Mouse (Mus musculus): Measurements from ENCODE around the gene Fzd2. TPM values are rescaled to one million over a fixed set of nuclear protein-coding genes. Genes with fewer than 3 reads are reported as not detected.

Fzd2 gene
- total RNA-seq, 2 experiments from 2014 or later = not detected

DNA sequence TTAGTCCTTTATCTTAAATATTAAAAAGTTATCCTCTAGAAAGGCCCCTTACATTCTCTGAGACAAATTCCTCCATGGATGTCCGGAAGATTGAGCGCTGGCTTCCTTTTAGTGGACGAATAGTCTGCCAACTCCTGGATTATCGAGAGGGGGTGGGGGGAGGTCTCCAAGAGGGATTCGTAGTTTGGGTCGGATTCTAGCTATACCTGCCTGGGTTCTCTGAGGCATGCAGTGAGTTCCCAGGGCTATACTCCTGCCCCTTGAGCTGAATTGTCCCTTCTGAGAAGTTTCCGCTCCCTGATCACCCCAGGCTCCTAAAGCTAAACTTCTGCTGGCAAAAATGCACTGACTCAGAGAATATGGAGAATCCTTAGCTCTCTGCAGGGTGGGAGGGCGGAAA, 5.3 kb downstream of the Fzd2 start:
- ATAC-seq (replicated peaks; ENCODE audit: low FRiP score, poor library complexity, severe bottlenecking) = no peak

DNA sequence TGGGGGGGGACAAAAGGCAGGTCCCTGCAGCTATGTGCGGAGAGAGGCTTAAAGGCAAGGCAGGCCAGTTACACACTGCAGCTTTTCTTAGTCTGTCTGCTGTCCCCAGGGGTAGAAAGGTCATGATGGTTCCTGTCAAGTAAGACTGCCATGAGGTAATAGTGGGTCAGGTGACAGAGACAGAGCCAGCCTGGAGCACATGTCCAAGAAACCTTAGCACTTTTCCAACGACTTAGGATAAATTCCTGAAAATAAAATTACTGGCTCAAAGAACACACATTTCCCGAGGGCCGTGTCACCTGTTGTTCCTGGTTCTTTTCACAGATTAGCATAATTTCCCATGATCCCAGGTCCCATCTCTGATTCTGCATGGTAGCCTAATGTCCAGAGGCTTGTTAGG, 6.1 kb downstream of the Fzd2 start:
- ATAC-seq (replicated peaks; ENCODE audit: low FRiP score, poor library complexity, severe bottlenecking) = no peak

DNA sequence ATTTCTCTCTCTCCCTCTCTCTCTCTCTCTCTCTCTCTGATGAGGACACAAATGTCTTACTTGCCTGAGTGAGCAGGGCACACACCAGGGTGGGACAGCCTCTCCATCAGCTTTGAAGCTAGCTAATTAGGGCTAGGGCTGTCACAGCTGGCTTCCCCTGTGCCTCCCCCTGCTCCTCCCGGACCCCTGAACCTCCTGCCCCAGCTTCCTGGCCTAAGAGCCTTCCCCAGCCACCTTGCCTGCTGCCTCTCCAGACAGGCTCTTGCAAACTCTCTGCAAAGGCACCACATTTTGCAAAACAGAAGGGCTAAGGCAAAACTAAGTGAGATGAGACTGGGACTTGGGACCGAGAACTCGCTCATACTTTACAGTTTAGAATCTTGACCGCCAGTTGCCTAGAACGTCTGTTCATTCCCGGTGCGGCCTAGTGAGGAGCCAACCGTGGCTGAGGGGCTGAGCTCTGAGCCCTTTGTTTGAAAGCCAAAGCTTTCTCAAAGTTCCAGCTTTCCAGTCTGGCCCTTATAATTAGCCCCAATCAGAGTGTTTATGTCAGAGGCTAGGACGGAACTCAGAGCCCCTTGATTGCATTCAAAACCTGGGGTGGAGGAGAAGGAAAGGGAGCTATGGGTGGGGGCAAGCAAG, 6.6 kb downstream of the Fzd2 start:
- ATAC-seq (replicated peaks; ENCODE audit: low FRiP score, poor library complexity, severe bottlenecking) = no peak

DNA sequence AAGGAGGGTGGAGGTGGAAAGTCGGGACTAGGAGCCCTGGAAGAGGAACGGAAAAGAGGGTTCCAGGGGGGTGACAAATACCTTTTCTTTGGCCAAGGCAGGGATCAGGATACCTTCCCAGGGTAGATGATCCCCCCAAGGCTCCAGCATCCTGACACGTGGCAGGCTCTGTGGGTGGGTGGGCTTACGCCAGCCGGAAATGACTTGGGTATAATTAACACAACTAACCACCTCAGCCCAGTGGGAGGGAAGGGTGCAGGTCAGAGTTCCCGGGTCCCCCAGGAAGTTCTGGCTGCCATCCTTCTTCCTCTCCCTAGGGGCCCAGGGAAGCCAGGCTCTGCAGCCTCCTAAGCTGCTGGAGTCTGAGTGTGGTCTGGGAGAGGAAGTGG, 7.1 kb downstream of the Fzd2 start:
- no peak for ATAC-seq (replicated peaks; ENCODE audit: low FRiP score, poor library complexity, severe bottlenecking)

DNA sequence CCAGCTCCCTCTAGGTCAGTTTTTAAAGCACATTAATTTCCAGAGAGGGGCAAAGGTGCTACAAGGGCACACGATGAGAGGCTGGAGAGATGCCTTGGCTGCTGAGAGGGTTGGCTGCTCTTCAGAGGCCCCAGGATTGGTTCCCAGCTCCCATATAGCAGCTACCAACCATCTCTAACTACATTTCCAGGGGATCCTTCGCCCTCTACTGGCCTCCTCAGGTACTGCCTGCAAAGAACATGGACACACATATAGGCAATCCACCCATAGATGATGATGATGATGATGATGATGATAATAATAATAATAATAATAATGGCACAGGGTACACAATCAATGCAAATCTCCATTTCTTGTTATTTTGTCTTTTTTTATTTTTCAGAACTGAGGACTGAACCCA, 15.3 kb downstream of the Fzd2 start:
- no peak for ATAC-seq (replicated peaks; ENCODE audit: low FRiP score, poor library complexity, severe bottlenecking)

DNA sequence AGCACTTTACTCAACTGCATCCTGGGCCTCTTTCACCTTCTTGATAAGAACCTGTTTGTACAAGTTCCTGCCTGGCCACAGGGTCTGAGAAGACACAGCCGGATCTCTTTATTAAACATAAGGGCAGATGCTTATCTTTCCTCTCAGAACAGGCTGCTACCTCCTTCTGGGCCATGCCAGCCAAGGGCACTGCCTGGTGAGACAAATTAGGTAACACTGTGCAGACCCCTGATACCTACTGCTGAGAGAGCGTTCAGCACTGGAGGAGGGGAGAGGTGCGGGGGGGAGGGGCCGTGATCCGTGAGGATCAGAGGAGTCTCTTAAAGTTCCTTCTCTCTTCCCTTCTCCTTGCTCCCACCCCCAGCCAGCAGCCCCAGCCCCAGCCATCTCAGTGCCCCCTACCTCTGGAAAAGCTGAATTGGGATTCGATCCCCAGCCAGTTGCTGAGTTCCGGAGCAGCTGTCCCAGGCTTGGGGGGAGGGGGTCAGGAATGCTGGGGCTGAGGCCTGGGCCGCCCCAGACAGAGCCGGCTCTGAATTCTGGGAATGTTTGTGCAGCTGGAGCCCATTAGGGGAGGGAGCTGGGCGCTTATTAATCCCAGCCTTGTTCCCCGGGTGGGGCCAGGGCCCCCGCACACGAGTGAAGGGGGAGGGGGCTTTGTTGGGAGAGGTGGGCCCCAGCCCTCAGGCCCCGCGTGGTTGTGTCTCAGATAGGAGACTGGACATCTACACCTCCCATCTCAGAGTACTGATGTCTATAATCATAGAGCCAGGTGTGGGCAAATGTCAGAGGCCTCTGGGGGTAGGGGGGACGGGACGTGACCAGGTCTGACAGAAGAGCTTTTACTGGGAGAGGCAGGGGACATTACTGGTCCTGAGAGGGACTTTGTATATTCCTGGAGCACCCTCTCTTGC, 19.9 kb downstream of the Fzd2 start:
- ATAC-seq (replicated peaks; ENCODE audit: low FRiP score, poor library complexity, severe bottlenecking) = no peak

DNA sequence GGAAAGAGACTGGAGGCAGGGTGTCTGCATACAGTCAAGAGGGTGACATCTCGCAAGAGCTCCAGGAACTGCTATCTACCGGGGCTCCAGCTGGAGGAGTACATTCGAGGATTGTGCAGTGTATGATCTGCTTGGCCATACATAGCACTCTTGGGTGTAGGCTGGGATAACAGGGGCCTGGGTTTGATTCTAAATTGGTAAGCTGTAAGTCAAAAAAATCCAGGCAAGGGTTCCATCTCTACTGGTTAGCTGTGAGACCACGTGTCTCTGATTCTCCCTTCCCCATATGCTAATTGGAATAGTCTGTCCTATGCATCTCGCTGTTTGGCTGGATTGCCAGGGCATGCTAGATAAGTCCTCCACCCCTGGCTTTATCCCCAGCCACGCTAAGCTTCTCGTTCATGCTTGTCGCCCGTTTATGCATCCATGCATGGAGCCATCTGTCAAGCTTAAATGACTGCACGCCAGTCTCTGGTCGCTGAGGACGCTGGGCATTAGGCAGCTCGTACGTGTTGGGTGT, 20.8 kb downstream of the Fzd2 start:
- ATAC-seq (replicated peaks; ENCODE audit: low FRiP score, poor library complexity, severe bottlenecking) = no peak

DNA sequence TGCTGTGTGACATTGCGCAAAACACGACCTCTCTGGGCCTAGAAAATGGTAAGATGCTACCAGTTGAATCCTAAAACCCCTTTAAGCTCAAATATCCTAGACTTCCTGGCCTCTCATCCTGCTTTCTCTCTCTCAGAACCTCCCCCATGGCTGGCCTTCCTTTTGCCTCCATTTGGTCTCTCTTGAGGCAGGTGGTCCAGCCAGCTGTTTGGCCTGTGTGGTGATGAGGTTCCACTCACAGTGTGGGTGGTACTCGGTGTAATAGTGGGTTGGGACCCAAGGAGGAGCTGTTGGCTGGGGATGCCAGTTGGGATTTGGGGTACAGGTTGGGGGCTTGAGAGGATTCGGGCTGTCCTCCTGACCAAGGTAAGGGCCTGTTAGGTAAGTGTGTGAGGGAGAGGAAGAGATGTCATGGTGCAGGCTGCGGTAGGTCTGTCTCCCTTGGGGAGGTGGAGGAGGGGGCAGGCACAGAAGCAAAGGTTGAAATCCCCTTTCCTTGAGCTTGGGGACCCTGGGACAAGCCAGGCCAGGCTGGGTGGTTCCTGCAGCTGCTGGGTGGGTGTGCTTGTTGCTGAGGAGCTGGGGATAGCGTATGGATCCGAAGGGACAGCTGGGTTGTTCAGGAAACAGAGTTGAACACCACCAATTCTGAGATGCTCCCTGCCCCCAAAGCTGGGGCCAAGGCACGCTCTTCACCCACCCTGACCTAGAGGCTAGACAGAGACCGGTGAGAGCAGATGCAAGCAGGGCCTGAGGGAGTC, 23.2 kb downstream of the Fzd2 start:
- ATAC-seq (replicated peaks; ENCODE audit: low FRiP score, poor library complexity, severe bottlenecking) = no peak

DNA sequence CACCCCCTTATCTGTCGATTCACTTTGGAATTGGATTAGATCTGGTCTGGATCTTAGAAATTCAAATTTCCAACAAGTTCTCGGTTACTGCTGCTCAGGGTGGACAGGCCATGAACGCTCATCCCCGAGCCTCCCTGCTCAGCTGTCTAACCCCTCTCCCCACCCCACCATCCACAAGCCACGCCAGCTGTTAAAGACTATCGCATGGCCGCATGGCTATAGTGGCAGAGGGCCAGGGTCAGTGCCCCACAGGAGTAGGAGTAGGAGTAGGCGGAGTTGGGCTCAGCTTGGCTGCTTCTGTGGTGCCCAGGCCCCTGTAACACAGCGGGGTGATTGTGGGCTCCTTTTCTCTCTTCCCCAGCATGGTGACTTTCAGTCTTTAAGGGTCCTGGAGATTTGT, 24.3 kb downstream of the Fzd2 start:
- ATAC-seq (replicated peaks; ENCODE audit: low FRiP score, poor library complexity, severe bottlenecking) = no peak

DNA sequence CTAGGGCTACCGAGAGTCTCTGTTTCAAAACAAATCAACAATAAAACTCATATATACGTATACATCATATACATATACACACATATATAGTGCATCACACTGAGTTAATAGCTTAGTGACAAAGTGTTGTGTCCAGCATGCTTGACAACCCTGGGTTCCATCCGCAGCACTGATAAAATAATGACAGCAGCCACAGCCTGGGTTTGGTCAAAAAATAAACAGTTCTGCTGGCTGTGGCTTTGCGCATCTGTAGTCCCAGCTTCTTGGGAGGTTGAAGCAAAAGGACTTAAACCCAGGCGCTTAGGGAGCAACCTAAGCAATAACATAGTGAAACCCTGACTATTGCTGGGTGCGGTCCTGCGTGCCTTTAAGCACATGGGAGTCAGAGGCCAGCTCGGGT, 25.2 kb downstream of the Fzd2 start:
- no peak for ATAC-seq (replicated peaks; ENCODE audit: low FRiP score, poor library complexity, severe bottlenecking)

DNA sequence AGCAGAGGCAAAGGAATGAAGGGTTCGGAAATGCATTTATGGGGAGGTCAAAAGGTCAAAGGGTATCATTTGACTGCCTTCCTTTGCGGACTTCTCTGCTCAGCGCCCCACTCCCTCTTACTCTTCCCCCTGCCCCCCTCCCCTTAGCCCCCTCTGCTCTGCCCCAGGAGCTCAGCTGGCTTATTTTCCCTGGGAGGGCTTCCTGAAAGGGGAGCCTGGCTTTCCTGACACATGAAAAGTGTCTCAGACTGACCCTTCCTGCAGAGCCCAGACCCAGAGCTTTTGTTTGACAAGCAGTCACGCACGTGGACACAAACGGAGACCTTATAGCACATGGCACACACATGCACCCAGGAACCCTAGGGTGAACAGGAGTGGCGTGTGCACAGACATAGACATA, 26.5 kb downstream of the Fzd2 start:
- ATAC-seq (replicated peaks; ENCODE audit: low FRiP score, poor library complexity, severe bottlenecking) = no peak

DNA sequence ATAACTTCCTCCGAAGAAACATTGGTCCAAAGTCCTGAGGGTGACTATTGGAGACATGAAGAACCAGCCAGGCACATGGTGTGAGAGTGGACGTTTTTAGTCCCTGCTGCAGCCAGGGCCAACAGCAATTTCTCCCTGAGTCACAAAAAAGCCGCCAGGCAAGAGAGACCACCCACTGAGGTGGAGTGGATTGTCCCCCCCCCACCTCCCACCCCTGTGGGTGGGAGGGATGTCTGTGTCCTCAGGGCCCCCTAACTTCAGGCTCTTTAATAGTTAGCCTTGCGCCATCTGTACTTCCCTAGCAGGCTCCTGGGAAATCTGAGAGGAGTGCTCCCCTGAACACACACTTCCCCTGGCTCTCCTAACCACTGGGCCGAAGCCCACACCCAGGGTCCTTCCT, 27.0 kb downstream of the Fzd2 start:
- no peak for ATAC-seq (replicated peaks; ENCODE audit: low FRiP score, poor library complexity, severe bottlenecking)

DNA sequence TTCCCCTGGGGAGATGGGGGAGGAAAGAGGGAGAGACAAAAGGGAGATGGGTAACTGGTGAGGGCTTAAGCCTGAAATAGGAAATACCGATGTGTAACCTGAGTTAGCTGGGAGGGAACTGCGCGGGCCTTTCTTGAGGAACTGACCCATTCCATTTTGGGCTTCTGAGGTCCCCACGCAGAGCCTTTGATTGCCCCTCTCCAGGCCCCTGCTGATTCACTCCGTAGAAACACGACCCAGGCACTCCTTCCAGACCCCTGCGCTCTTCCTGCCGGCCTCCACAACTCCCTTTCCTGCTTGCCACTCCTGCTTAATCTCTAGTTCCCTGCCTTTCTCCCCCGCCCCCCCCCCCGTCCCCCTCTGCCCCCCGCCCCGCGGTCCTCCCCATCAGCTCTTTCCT, 28.5 kb downstream of the Fzd2 start:
- no peak for ATAC-seq (replicated peaks; ENCODE audit: low FRiP score, poor library complexity, severe bottlenecking)

DNA sequence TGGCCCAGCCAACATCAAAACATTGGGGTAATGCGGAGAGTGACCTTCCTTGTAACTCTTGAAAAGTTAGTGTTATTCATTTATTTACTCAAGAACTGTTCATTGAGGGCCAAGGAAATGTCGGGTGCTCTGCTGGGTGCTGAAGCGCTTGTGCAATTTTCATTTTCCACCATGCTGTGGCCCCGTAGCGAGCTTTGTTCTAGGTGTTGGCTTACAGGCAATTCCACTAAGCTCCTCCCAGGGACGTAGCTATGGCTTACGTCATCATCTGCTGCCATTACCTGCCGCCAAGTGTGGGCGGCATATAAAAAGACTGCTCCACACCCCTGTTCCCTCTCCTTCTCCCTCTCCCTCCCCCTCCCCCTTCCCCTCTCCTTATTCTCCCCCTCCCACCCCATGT, 29.2 kb downstream of the Fzd2 start:
- ATAC-seq (replicated peaks; ENCODE audit: low FRiP score, poor library complexity, severe bottlenecking) = no peak

DNA sequence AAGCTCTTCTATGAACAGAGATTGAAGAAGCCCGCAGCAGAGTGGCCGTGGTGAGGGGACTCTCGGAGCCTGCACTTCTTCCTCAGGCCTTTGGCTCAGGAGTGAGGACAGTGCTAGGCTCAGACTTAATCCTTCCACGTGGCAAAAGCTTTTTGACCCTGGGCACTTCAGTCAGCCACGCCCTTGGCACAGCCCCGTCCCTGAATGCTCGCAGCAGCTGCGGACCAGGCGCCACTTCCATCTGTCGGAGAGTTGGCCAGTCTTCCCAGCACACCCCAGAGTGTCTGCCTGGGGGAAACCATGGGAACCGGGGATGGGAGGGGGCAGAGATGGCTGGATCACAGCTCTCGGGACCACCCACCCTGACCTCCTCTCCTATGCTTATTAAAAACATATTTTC, 32.7 kb downstream of the Fzd2 start:
- ATAC-seq (replicated peaks; ENCODE audit: low FRiP score, poor library complexity, severe bottlenecking) = no peak

DNA sequence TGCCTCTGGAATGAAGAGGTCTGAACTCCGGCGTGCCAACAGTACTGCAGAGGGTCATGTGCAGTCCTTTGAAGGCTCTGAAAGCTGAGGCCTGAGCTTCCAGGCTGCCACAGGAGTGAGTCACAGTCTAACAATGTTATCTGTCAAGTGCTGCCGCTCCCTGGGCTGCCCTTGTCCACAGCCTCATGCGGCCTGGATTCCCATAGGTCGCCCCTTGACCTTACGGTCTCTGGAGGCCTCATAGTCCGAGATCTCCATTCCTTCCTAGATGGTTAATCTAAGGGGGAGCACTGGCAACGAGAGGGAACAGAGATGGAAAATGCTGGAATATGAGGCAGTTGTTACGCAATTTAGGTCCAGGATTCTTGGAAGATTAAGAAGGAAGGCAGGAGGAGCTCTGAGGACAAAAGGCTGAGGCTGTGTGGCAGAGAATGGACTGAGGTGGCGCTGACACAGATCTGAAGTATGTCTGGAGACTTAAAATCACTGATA, 39.7 kb downstream of the Fzd2 start:
- no peak for ATAC-seq (replicated peaks; ENCODE audit: low FRiP score, poor library complexity, severe bottlenecking)

DNA sequence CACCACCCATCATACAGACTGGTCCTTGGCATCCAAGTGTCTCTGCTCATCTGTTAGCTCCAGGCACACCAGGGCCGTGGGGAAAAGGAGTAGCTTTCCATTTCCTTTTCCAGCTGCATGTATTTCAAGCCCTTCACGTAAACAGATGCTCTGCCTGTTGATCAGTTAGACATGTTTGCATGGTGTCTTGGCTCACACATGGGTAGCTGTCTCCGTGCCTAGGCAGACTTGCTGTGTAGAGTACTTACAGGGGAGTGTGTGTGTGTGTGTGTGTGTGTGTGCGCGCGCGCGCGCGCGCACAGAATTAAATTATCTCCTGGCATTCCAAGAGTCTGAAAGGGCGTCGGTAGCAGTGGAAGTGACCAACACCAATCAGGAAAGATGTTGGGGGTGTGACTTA, 42.0 kb downstream of the Fzd2 start:
- no peak for ATAC-seq (replicated peaks; ENCODE audit: low FRiP score, poor library complexity, severe bottlenecking)

DNA sequence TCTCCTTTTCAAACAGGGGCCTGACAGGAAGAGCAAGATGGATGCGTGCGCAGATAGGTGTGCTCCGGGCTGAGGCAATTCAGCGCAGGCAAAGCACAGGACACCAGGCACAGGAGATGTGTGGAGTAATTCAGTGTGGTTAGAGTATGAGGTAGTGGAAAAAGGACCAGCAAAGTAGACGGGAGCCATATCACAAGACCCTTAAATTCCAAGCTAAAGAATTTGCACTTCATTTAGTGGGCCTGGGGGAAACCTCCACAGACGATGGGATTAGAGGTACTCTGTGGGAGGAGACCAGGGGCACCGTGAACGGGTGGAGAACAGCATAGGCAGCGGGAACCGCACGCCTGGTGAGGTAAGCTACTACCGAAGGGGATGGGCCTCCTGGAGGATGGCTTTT, 43.7 kb downstream of the Fzd2 start:
- no peak for ATAC-seq (replicated peaks; ENCODE audit: low FRiP score, poor library complexity, severe bottlenecking)

DNA sequence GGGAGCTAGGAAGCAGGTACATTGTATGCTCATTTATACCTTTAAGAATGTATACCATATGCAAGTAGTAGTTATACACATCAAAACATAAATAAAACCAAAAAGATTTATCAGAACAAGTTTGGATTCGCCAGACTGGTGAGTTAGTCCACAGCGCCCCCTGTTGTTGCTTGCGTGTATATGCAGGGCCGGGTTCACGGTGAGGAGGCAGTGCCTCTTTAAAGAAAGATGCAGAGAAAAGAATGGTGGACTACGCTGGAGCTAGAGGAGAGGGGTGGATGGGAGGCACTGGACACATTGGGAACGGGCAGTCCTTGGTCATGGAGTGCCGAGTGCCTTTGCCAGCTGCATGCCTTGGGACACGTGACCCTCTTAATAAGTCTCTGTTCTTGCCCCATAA, 47.2 kb downstream of the Fzd2 start:
- no peak for ATAC-seq (replicated peaks; ENCODE audit: low FRiP score, poor library complexity, severe bottlenecking)

DNA sequence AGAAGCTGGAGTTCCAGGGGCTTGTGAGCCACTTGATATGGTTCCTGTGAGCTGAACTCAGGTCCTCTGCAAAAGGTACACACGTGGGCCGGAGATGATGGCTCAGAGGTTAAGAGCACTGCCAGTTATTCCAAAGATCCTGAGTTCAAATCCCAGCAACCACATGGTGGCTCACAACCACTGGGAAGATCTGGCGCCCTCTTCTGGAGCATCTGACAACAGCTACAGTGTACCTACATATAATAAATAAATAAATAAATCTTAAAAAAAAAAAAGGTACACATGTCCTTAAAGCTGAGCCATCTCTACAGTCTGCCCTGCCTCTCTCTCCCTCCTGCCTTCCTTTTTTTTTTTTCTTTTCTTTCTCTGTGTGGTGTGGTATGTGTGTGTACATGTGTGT, 48.6 kb downstream of the Fzd2 start:
- ATAC-seq (replicated peaks; ENCODE audit: low FRiP score, poor library complexity, severe bottlenecking) = no peak

DNA sequence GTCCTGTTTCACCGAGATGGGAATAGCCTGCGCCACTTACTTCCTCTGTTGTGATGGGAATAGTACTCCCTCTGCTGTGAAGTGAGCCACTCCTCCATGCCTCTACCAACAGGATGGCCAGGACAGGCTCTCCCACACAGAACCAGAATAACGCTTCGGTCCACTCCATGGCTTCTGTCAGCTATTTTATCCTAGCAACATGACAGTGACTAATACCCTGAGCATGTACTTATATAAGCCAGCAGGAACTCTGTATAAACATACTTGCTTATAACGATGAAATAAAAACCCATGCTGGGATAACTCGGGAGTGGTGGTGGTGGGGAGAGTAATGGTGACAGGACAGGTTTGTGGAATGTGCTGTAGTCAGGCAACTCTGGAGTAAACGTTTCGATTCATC, 51.7 kb downstream of the Fzd2 start:
- ATAC-seq (replicated peaks; ENCODE audit: low FRiP score, poor library complexity, severe bottlenecking) = no peak
